Mouse (Mus musculus) small intestine, adult 2 months (tissue): Measurements from ENCODE around the gene Zswim1. TPM values are rescaled to one million over a fixed set of nuclear protein-coding genes. Genes with fewer than 3 reads are reported as not detected.
"Not testable (repeated sequence)": the region's sequence is repeated elsewhere in the genome, so short reads cannot be mapped to it uniquely, and the experiment has no call there.

Experiments
- H3K27ac ChIP-seq: fragments of 200-500 bp; 2 replicates; pipeline ENCODE4 v1.5.1; 2012; ENCODE audit warnings: low read depth, low read length, control low read depth, inconsistent platforms; ENCODE audit not compliant: insufficient read depth
- H3K27me3 ChIP-seq: fragments of 200-500 bp; 2 replicates; pipeline ENCODE4 v1.6.1; 2012; ENCODE audit warnings: mild to moderate bottlenecking, moderate library complexity, low read length, inconsistent platforms; ENCODE audit not compliant: control insufficient read depth, insufficient read depth
- H3K36me3 ChIP-seq: fragments of 200-500 bp; 2 replicates; pipeline ENCODE4 v1.6.1; 2012; ENCODE audit warnings: mild to moderate bottlenecking, low read length, control low read depth, inconsistent platforms; ENCODE audit not compliant: control insufficient read depth, insufficient read depth
- H3K4me1 ChIP-seq: fragments of 200-500 bp; 2 replicates; pipeline ENCODE4 v1.6.1; 2012; ENCODE audit warnings: low read length, inconsistent platforms, mixed read lengths; ENCODE audit not compliant: control insufficient read depth, insufficient read depth, insufficient read length
- H3K4me3 ChIP-seq: fragments of 200-500 bp; 2 replicates; pipeline ENCODE4 v1.5.1; 2012; ENCODE audit warnings: low read depth, mild to moderate bottlenecking, control low read depth, inconsistent platforms, low read length, moderate library complexity
- CTCF ChIP-seq: fragments of 200-500 bp; IDR thresholded peaks from 2 replicates; pipeline ENCODE4 v1.5.1; 2012; ENCODE audit warnings: low read depth, mild to moderate bottlenecking, control low read depth, inconsistent platforms, low read length, moderate library complexity, mixed read lengths; ENCODE audit not compliant: insufficient replicate concordance, insufficient read length; ENCODE audit errors: extremely low read depth
- POLR2A ChIP-seq: fragments of 200-500 bp; IDR thresholded peaks from 2 replicates; pipeline ENCODE4 v1.6.1; 2012; ENCODE audit warnings: low read depth, mild to moderate bottlenecking, control low read depth, inconsistent platforms, low read length, moderate library complexity
- WGBS: fragments of 180-500 bp; shearing (Covaris S2); methylation state at CpG from one replicate; pipeline ENCODE4 v1.1.7; 2018; 5-methylcytosine and 5-hydroxymethylcytosine counted together
- polyA plus RNA-seq: library from polyadenylated mRNA; depleted of rRNA; stranded (reverse); fragments of >200 nt; gene quantifications from 2 replicates; pipeline ENCODE4 v1.2.3, GENCODE M21; 2012

Gene Zswim1
- polyA plus RNA-seq, 1 experiment = 8.1 TPM

DNA sequence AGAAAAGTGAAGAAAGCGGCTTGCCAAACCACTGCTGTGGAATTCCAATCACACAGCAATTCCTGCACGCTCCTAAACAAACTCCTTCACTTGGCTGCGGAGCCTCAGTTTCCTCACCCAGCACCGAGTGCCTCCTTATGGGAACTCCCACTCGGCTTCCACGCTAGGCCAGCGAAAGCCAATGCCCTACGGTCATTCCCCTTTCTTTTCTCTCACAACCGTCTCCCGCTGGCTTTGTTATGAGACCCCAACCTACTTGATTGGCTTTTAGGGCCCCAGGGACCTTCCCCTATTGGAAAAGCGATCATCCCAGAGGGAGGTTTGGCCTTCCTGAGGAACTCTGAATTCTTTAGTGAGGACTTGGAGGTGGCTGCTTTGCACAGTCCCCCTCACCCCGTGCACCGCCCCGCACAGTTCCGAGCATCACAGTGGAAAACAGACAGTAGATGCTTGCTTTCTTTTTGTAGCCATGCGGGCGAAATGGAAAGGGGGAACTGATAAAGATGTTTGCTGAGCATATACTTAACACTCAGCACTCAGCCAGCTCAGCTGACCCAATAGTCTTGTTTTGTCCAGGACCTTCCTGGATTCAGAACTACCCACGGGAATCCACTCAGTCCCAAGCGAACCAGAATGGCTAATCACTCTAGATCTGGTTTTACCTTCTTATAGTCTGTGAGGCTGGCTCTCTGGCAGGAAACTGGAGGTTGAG lies 35.5 kb downstream of the Zswim1 start:
- Histone ChIP-seq H3K4me3 (peak overlapping the region; percentile 59), H3K4me1 (peaks cover 11% of the 10 kb centered on the region), H3K36me3 (no peaks in the 10 kb centered on the region), H3K27ac (no peak overlapping the region), H3K27me3 (peaks cover 18% of the 10 kb centered on the region)
- WGBS = 26% methylated on average over 19 of the region's 19 CpGs
- TF ChIP-seq POLR2A = no peak

DNA sequence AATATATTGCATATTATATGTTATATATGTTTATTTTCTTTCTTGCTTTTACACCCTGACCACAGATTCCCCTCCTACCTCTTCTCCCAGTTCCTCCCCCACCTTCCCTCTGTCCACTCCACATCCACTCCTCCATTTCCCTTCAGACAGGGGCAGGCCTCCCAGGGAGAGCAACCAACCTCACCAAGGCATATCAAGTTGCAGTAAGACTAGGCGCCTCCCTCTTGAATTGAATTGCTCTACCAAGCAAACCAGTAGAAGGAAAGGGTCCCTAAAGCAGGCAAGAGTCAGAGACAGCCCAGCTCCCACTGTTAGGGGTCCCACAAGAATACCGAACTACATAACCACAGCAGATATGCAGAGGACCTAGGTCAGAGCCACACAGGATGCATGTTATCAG lies 36.7 kb downstream of the Zswim1 start:
- TF ChIP-seq CTCF = no peak
- H3K27ac ChIP-seq = no peak overlapping the region
- WGBS = 61% methylated on average over 2 of the region's 2 CpGs
- H3K4me1 ChIP-seq = peaks cover 11% of the 10 kb centered on the region
- H3K27me3 ChIP-seq = peaks cover 18% of the 10 kb centered on the region
- H3K4me3 ChIP-seq = no peak overlapping the region
- no peaks in the 10 kb centered on the region for H3K36me3 ChIP-seq

DNA sequence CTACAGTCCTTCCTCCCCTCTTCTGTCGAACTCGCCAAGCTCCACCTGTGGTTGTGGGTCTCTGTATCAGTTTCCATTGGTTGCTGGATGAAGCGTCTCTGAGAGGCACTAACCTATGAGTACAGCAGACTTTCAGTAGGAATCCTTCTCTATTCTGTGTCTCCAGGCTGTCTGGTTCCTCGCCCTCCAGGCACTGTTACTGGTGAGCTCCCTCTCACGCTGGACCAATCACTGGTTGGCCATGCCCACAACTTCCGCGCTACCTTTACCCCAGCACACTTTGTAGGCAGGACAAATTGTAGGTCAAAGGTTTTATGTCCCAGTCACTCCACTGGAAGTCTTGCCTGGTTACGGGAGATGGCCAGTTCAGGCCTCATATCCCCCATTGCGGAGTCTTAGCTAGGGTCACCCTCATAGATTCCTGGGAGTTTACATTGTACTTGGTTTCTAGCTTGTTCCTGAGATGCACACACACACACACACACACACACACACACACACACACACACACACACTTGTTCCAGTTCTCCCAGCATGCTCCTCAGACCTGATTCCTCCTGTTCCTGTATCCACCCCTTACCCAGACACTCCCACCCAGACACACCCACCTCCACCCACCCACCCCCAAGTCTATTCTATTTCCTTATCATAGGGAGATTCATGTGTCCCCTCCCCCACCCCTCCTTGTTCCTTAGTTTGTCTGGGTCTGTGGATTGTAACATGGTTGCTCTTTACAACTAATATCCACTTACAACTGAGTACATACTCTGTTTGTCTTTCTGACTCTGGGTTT lies 37.4 kb downstream of the Zswim1 start:
- 32% methylated on average over 9 of the region's 9 CpGs for WGBS
- TF ChIP-seq POLR2A (no peak), CTCF (no peak)

DNA sequence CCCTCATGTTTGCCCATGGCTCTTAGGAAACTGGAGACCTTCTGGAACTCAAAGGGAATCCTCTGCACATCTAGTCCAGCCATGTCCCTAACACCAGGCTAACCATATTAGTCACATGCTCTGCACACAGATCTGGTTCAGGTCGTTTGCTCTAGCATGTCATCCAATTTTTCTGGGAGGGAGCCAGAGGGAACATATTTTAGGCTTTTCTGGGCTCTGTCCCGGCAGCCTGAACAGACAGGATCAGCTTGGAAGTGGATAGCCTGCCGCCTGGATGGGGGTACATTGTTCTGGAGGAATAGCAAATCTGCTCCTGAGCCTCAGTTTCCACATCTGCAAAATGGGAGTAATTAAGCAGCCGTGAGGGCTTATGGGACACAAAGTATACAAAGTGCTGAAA lies 38.6 kb downstream of the Zswim1 start:
- WGBS = 67% methylated on average over 4 of the region's 4 CpGs
- no peak overlapping the region for H3K4me3 ChIP-seq
- H3K27me3 ChIP-seq = peaks cover 18% of the 10 kb centered on the region
- H3K4me1 ChIP-seq = peaks cover 11% of the 10 kb centered on the region
- no peak for TF ChIP-seq POLR2A
- no peak for TF ChIP-seq CTCF
- no peaks in the 10 kb centered on the region for H3K36me3 ChIP-seq
- H3K27ac ChIP-seq = no peak overlapping the region

More for the DNA sequence above, 37.4 kb downstream of the Zswim1 start:
- peaks cover 11% of the 10 kb centered on the region for H3K4me1 ChIP-seq
- H3K36me3 ChIP-seq = no peaks in the 10 kb centered on the region
- H3K4me3 ChIP-seq = no peak overlapping the region
- H3K27ac ChIP-seq = no peak overlapping the region
- H3K27me3 ChIP-seq = peaks cover 18% of the 10 kb centered on the region

DNA sequence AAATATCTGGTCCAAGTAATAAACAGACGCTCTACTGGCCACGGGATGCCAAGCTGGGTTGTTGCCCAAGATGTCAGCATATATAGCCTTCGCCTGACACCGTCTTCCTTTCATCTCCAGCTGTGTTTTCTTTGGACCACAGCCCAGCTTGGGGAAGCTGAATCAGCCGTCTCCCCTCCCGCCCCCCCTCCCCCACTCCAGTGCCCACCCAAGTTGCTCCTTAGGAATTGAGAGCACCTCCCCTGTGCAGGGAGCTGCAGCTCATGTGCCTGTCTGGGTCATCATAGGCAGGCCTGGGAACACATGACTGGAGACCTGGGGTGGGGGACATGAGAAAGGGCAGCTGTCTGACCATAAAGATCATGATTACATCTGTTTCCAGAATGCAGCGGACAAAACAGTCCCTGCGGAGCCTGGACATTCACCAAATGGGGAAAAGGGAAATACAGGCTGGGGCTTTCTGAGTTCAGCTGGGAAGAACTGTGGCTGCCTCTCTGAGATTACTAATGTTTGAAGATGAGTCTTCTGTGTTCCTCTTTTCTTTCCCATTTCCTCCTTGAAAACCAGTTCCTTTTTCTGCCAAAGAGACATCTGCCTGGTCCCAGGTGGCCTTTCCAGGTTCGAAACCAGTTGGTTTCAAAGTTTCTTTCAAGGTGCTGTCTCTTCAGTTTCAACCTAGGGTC lies 39.8 kb downstream of the Zswim1 start:
- WGBS = 18% methylated on average over 9 of the region's 9 CpGs
- no peak overlapping the region for H3K4me3 ChIP-seq
- peaks cover 12% of the 10 kb centered on the region for H3K4me1 ChIP-seq
- no peaks in the 10 kb centered on the region for H3K36me3 ChIP-seq
- H3K27ac ChIP-seq = peak overlapping the region; percentile 46
- H3K27me3 ChIP-seq = peaks cover 7% of the 10 kb centered on the region
- TF ChIP-seq CTCF (no peak), POLR2A (no peak)

DNA sequence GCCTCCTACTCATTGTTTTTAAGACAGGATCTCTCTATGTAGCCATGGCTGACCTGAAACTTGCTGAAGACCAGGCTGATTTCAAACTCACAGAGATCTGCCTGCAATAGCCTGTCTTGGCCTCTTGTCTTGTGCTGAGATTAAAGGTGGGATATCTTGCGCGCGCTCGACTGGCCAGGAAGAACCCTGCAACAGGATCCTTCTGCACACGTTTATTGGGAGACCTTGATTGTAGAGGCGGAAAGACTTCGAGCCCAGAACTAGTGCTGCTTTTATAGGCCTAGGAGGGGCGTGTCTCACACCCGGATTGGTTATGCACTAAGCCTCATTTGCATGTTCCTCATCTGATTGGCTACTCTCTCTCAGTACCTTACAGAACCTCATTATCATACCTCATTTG lies 40.9 kb downstream of the Zswim1 start:
- not testable (repeated sequence) for H3K27me3 ChIP-seq, H3K27ac ChIP-seq, H3K36me3 ChIP-seq, H3K4me3 ChIP-seq
- WGBS = 89% methylated on average over 7 of the region's 9 CpGs
- H3K4me1 ChIP-seq = peaks cover 12% of the 10 kb centered on the region

DNA sequence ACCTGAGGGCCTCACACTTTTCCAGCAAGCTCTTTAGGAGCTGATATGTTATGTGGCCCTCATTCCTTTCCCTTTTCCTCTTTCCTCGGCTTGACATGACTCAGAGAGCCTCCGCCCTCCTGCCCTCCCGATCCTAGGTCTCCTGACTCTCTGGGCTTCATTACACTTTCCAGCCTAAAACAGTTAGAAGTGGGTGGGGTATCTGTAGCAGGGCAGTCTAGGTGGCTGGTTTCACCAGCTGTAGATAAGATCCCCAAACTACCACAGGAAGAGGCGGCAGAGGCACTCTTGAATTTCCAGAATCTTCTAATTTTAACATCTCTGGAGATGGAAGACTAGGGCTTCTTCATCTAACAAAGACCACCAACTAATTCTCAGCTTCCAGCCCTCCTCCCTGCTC lies 42.1 kb downstream of the Zswim1 start:
- TF ChIP-seq POLR2A (no peak), CTCF (no peak)
- H3K27me3 ChIP-seq = no peaks in the 10 kb centered on the region
- 46% methylated on average over 4 of the region's 4 CpGs for WGBS
- H3K36me3 ChIP-seq = no peaks in the 10 kb centered on the region
- H3K4me1 ChIP-seq = peaks cover 6% of the 10 kb centered on the region
- H3K4me3 ChIP-seq = no peak overlapping the region
- H3K27ac ChIP-seq = no peak overlapping the region
